Mouse (Mus musculus): Measurements from ENCODE around the gene Olfr381. TPM values are rescaled to one million over a fixed set of nuclear protein-coding genes. Genes with fewer than 3 reads are reported as not detected.
"Not testable (repeated sequence)": the region's sequence is repeated elsewhere in the genome, so short reads cannot be mapped to it uniquely, and the experiment has no call there.

The Olfr381 gene
- polyA plus RNA-seq (2021), result not detected

DNA sequence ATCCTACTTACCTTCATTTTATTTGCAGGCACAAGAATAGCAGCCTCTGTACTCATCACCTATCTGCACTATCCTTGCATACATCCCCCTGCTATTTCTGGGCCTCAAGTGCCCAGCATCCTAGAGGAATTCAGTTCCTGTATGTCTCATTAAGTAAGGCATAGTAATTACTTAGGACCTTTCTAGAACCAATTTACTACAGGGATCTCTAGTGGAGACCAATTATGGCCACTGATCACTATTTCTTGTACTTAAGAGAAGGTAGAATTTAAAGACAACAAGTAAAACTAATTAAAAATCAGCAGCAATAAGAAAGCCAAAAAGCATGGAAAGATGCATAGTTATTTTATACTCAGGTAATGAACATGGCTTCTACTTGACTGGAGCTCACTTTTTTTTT is at the start of gene Olfr381:
TSS of gene Olfr381 (minus strand) at position 101 of the 400 bp plus-strand sequence.
- TF ChIP-seq CTCF (IDR thresholded peaks at IDR 0.05), result no peak
- ATAC-seq (no peak), DNase-seq (ENCODE audit: low read depth, low spot score) (no peak)
- CTCF ChIA-PET, result no interaction called here
- peaks cover 2% of the 10 kb centered on the region for H3K27me3 ChIP-seq
- POLR2A ChIA-PET, result no interaction called here
- in situ Hi-C loops (cut with MboI; ENCODE audit: low pct_unique_long_range_greater_than_20kb), result no loop called here

DNA sequence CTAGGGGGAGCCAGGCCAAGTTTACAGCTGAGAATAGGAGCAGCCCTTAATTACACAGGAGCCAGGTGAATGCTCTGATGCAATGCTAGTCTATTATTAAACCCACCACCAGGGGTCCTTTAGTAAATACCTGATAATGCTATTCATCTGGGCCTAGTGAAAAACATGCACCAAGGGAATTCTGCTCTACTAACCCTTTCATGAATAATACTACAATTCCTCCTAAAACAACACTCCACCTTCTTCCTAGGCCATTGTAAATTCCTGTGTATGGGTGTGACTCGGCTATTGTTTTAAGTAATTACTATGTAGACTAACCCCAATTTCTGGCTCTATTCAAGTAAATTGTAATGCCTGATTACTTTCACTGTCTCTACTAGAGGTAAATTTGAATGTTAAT is 37.6 kb upstream of the Olfr381 start:
- H3K27me3 ChIP-seq; DNase-seq (ENCODE audit: low read depth, low spot score); in situ Hi-C loops (cut with MboI; ENCODE audit: low pct_unique_long_range_greater_than_20kb); CTCF ChIA-PET; ATAC-seq; POLR2A ChIA-PET: not testable (repeated sequence)

DNA sequence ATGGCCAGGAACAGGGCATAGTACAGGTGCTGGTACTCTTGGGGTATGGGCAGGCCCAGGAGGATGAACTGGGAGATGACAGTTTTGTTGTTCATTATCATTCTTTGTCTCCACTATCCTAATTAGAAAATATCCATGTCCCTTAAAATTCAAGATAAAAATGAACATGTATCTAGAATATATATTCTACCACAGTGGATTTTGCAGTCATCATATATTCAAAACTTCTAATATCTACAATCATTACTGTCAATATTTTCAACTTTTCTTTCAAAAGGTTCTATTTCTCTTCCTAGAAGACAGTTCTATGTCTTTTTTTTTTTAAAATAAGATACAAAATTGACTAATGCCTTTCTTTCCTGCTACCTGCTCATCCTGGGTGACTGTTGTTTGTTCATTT is 25.7 kb upstream of the Olfr381 start, which contains the start of gene Olfr382:
TSS of gene Olfr382 (minus strand) at position 101 of the 400 bp plus-strand sequence.
- H3K27me3 ChIP-seq, result peaks cover 6% of the 10 kb centered on the region
- ATAC-seq, result no peak
- in situ Hi-C loops (cut with MboI; ENCODE audit: low pct_unique_long_range_greater_than_20kb), result no loop called here
- POLR2A ChIA-PET, result no interaction called here
- TF ChIP-seq CTCF (IDR thresholded peaks at IDR 0.05), result no peak
- no peak for DNase-seq (ENCODE audit: low read depth, low spot score)
- CTCF ChIA-PET, result no interaction called here

DNA sequence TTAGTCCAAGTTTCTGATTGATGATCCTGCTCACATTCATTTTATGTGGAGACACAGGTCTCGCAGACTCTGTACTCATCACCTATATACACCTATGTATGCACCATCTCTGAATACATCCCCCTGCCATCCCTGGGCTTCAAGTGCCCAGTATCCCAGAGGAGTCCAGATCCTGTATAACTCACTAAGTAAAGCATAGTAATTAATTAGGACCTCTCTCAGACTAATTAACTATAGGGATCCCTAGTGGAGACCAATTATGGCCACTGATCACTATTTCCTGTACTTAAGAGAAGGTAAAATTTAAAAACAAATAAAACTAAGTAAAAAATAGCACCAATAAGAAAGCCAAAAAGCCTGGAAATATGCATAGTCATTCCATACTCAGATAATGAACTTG is 34.0 kb downstream of the Olfr381 start, which contains the start of gene Olfr380:
TSS of gene Olfr380 (minus strand) at position 101 of the 400 bp plus-strand sequence.
- no peak for DNase-seq (ENCODE audit: low read depth, low spot score)
- TF ChIP-seq CTCF (IDR thresholded peaks at IDR 0.05), result no peak
- in situ Hi-C loops (cut with MboI; ENCODE audit: low pct_unique_long_range_greater_than_20kb), result no loop called here
- ATAC-seq, result no peak
- ChIA-PET POLR2A (no interaction called here), CTCF (no interaction called here)
- no peaks in the 10 kb centered on the region for H3K27me3 ChIP-seq

Other genes with a start within 250 kb of the Olfr381 start
- 0.01 TPM for gene Trpv3, start 224.2 kb downstream of the Olfr381 start, polyA plus RNA-seq (2021)
- gene Aspa, start 162.0 kb downstream of the Olfr381 start, polyA plus RNA-seq (2021), result 1.1 TPM
- gene Gm49340, start 161.9 kb downstream of the Olfr381 start, polyA plus RNA-seq (2021), result not detected
- gene Spata22, start 161.9 kb downstream of the Olfr381 start, polyA plus RNA-seq (2021), result 0.09 TPM
- not detected for gene Olfr20, start 140.8 kb downstream of the Olfr381 start, polyA plus RNA-seq (2021)
- gene Olfr376, start 120.4 kb downstream of the Olfr381 start, polyA plus RNA-seq (2021), result not detected
- gene Olfr1, start 92.0 kb downstream of the Olfr381 start, polyA plus RNA-seq (2021), result not detected
- gene Olfr378, start 63.1 kb downstream of the Olfr381 start, polyA plus RNA-seq (2021), result not detected
- gene Olfr380, start 34.1 kb downstream of the Olfr381 start, polyA plus RNA-seq (2021), result not detected
- not detected for gene Olfr382, start 25.6 kb upstream of the Olfr381 start, polyA plus RNA-seq (2021)
- not detected for gene Olfr385, start 101.4 kb upstream of the Olfr381 start, polyA plus RNA-seq (2021)
- gene Olfr384, start 107.0 kb upstream of the Olfr381 start, polyA plus RNA-seq (2021), result not detected
- gene Zfp735, start 197.2 kb upstream of the Olfr381 start, polyA plus RNA-seq (2021), result not detected

All from Patski (cell line).